Mouse (Mus musculus) gastrocnemius, adult 18-20 months (tissue): ENCODE measurements at regions not wholly inside any gene's neighbourhood (a gene's known extent, or its start where the extent isn't known, plus 50 kb on each side); places are given as distances from the start of the nearest gene placed in this dataset.

ENCODE experiments used
- DNase-seq: peaks from one replicate; pipeline ENCODE4 v3.0.0; 2021; ENCODE audit warnings: low spot score

- DNase-seq, result no peak
Measured at GRCm38 (mm10) chr11:112979413-112979812, 197.4 kb downstream of the Sox9 start.

DNA sequence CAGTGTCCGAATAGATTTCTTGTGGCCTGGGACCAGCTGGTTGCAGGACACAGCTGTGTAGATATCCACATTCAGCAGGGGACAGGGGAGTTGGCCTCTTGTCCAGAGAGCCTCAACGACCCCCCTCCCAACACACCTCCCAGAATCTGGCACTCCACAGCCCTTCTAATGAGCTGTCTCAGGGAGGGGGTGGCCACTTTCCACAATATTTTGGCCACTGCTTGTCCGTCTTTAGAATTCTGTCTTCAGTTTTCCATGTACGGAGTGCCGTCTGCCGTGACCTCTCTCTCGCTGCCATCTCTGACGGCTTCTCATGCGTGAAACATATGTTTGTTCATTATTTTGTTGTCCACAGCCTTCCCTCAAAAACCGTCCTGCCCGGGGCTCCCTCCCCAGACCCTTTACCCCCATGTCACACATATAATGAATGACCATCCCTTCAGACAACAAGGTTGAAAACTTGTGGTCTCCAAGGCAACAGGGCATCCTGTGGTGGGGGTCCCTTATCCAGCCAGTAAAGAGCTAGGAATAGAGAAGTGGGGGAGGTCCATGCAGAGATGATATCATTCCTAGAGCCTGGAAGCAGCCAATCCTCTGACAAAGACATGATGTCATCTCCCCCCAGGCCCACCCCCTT lies 200.3 kb downstream of the Sox9 start:
- DNase-seq, result no peak

DNA sequence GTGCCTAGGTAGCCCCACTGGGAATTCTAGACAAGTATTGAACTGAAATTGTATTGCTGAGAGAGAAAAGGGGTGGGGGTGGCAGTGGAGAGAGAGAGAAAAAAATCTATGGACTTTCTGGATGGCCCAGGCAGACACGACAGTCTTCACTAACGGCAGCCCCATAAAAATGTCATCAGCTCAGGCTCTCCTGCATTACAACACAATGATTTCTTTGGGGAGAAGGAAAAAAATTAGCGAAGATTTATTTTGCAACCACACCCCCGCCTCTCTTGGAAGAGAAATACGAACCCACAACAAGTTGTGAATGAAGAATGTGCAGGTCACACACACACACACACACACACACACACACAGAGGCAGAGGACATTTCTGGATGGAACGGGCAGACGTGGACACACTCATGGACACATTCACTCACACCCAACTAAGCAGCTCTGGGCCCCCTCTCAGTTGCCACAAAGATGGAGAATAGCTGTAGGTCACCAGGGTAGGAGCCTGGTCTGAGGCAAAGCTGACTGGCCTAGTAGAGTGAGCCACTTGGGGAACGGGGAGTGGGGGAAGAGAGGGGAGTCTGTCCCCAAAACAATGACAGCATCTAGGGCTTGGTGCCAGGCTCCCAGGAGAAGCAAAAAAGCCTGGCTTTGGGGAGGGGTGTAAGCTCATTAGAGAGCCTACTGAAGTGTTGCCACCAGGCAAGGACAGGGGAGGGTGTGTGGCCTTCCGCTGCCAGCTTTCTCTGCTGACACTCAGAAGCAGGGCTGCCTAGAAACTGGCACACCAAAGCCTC lies 201.0 kb downstream of the Sox9 start:
- DNase-seq, result no peak

DNA sequence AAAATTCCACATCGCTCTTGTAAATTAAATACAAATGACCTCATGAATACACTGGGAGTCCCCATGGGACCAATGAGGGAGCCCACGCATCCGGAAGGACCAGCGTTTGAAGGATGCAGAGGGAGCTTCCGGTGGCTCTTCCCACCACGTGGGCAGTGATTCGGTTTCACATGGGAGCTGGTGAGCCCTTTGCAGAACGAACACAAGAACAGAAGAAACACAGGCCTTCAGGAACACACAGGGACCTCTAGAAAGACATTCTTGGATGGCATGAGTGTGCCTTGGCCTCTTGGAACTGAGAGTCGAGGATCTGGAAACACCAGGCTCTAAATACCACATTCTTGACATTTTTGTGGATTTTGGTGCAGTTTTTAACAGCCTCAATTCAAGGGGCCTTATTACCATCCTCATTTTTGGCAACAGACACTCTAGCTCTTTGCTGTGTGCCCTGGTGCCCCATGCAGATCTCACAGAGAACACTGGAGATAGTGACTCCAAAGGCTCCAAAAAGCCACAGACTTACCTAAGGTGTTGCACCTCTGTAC lies 204.1 kb downstream of the Sox9 start:
- no peak for DNase-seq

- DNase-seq, result no peak
Measured at GRCm38 (mm10) chr11:112987782-112988181, 205.8 kb downstream of the Sox9 start.

DNA sequence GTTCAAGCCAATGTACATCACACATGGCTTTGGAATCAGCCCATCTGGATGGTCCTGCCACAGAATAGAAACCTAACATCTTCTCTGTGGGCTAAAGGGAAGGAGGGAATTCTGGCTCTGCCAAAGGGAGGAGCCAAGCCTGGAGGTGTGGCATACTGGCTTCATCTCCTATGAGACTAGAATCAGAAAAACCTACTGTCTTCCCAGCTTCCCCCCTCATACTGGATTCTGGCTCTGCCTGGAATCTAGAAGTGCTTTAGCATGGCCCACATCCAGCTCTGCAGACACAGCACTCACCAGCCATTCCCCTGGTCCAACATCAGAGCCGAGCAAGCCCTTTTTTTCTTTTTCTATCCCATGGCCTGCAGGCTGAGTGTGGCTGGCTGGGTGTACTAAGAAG lies 206.9 kb downstream of the Sox9 start:
- no peak for DNase-seq

DNA sequence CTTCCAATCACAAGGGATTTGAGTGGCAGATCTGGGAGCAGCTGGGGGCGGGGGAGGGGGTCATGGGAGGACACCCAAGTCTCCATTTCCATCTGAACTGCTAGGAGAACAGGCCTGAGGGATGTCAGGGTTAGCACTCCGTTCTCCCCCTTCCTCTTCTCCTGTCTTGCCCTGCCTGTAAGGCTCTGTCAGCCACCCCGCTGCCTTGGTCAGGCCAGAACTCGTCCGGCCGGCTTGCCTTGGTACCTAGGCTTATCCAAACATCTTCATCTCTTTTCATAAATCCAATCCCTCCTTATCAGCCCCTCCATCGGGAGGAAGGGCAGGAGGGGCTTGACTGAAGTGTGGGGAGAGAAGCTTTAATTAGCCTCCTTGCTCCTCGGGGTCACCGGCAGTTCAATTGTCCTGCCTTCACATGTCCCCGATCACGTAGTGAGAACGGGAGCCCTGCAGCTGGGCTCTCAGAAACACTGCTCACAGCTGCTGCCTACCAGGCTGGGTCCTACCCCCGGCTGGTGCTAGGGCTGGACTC lies 208.0 kb downstream of the Sox9 start:
- no peak for DNase-seq

- DNase-seq, result no peak
Measured at GRCm38 (mm10) chr11:112990751-112991150, 208.7 kb downstream of the Sox9 start.

GRCm38 (mm10) chr11:112991862-112992261 lies 209.8 kb downstream of the Sox9 start:
- no peak for DNase-seq

DNA sequence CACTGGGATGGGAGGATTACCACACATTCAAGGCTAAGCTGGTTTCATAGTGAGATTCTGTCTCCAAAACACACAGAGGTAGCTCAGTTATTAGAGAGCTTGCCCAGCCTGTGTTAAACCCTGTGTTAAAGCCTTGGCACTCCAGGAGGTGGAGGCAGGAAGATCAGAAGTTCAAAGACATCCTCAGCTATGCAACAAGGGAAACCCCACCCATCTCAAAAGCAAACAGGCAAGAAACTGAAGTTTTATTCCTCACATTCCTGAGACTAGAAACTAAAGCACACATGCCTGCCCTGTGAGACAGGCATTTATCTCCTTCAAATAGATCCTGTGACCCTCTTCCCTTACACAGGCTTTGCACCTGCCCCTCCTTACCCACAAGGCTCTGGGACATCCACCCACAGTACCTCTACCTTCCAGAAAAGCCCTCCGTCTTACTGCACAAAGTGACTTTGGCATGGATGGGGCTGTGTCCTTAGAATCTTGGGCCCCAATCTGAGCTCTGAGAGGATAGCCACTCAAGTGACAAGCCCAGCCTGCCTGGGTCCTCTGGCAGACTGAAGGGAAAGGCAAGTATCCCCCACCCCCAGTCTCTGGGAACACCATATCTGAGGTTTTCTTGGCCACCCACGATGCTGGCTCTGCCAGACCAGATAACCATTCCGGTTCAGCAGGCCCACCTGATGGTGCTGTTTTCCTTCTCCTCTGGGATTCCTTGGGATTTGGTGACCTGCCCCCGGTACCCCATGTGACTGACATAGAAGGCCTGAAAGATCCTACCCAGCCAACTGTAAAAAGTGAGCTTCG lies 217.0 kb downstream of the Sox9 start:
- no peak for DNase-seq

- no peak for DNase-seq
Measured at GRCm38 (mm10) chr11:113001071-113001470, 219.0 kb downstream of the Sox9 start.

DNA sequence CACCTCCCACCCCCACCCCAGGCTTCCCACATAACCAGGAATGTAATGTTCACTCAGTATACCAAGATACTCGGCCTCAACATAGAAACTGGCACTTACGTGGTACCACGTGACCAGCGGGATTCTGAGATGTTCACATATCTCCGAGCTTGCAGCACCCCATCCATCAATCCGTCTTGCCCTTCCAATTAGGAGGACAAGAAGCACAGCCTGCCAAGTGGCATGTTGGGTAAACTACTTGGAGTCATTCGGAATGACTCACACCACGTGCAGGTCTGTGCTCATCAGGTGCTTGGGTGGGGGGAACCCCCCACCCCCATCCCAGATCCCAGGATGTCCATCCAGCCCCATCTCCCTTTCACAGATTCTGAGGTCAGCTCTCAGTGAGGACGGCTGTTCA lies 223.9 kb downstream of the Sox9 start:
- no peak for DNase-seq

GRCm38 (mm10) chr11:113008521-113008920 lies 226.5 kb downstream of the Sox9 start:
- DNase-seq, result no peak

DNA sequence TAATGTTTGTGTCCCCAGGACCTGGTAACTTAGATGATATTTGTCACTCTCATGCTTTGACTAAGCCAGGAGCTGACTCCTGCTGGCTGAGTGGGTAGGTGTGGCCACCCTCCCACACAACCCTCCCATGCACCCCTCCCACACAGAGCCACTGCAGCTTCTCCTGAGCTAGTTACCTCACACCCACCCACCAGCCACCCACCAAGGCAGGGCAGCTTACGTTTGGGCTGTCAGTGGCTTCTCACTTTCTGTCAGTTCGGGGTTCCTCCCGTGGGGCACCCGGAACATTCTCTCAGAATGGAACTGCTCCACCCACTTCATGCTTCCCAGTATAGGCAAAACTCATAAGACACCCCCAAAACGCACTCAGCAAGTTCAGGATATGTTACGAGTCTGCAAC lies 227.4 kb downstream of the Sox9 start:
- no peak for DNase-seq

- DNase-seq, result peak; percentile 28
Measured at GRCm38 (mm10) chr11:113010906-113011305, 228.9 kb downstream of the Sox9 start.

- no peak for DNase-seq
Measured at GRCm38 (mm10) chr11:113014186-113015010, 232.4 kb downstream of the Sox9 start.

DNA sequence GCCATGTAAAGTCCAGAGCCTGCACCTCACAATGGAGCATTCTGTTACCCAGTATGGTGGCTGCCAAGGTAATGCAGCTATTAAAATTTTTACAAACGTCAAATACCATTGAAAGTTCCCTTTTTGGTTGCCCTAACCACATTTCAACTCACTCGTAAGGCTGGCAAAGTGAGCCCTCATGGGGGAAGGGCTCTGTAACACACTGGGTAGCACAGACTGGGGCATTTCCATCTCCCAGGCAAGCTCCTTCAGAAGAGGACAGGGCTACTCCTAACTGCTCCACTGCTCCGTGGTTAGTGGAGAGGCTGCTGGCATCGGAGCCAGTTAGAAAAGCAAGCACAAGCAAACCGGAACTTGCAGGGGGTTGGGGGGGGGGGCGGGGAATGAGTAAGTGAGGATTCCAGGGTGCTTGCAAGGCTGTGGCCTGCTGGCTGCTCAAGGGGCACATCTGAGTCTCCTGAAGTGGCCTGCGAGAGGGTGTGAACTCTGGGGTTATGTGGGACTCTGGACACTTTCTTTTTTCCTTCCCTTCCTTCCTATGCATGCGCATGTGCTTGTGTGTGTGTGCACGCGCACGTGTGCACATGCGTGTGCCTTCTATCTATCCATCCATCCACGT lies 233.8 kb downstream of the Sox9 start:
- no peak for DNase-seq

DNA sequence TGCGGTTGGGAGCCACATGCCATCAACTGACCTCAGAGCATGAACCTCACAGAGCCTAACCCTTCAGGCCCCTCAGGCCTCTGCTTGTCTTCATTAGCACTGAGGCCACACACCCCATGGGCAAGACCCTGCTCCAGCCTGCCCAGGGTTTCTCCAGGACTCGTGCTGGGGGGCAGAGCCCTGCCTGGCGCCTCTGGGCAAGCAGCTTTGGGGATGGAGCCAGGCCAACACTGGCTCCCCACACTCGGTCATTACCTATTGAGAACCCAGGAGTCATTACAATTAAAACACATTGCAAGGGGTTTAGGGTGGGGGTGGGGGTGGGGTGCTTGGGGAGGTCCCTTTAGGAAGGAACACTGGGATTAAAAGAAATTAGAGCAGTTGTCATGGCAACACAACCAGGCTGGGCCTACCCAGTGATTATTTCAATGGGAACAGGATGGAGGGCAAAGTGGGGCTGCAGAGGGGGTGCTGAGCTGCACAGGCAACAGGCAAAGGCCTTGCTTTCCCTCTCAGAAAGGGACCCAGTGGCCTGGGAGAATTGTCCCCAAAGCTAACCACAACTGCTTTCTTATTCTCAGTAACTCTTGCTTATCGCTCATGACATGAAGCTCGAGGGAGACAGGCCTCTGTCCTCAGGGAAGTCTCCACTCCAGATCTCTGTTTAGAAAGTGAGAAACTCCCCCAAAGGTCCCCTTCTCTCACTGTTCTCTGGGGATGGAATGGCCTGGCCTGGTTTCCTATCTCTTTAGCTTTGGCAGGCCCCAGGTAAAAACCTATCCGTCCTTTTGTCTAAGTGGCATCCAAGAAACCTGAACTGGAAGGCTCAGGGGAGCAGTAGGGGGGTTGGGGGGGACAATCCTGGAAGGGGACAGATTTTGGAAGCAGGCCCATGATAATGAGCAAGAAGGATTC lies 235.0 kb downstream of the Sox9 start:
- DNase-seq, result no peak

- DNase-seq, result no peak
Measured at GRCm38 (mm10) chr11:113021533-113021932, 239.5 kb downstream of the Sox9 start.
